Comparison of ENCODE assay signal across 9 mouse cellular contexts in the genomic region with DNA sequence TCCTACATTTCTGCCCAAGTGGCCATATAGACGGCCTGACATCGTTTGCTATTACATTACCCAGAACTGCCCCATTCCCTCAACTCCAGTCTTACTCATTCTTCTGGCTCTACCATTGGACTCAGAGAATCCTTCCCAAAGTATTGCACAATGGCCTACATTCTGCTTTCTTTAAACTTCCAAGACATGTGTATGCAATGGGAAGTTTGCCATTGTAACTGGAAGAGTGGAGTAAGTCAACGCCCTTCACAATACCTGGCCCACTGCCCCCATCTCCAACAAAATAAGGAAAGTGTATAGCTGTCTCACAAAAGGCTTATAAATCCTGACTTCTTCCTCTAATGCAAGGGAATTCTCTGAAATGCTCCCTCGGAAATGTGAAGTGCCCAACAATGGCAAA.
A peak's percentile ranks its signal among the peaks of the same experiment; 100 is the strongest.
DNase-seq lines count a peak whose midpoint lies in the region.
"Had no signal": no experiment of that assay in that cellular context is flagged by ENCODE, and none has a peak within 500 bp of the region (broad histone marks: within the 10 kb centered on the region; RNA-seq: fewer than 3 reads in every experiment).

No protein-coding gene starts in this region.

- DNase-seq in kidney, postnatal 10 days: peak; percentile 36
- DNase-seq in kidney, adult 8-10 months: no peak
- DNase-seq in NIH3T3 (ENCODE audit: low read depth): peak; percentile 92
- DNase-seq in fat pad, adult 2 months (ENCODE audit: extremely low read depth, low read depth, low spot score): peak; percentile 13
- DNase-seq in lung, postnatal 36 days: peak; percentile 66
- no peak for DNase-seq in yolk sac, embryonic 10.5 days (ENCODE audit: low spot score)
- no peak for DNase-seq in cerebellum, adult 8-10 months
- DNase-seq: cerebellum, adult 18-20 months; right cerebral cortex, postnatal 4 days had no signal

Comparison
In these comparisons a context has a peak if more than half of its experiments do, and no peak if none do; other contexts are left out.
1. DNase-seq: peak in kidney, postnatal 10 days (single experiment), NIH3T3 (single experiment), fat pad, adult 2 months (single experiment) and lung, postnatal 36 days (single experiment); none in kidney, adult 8-10 months (0 of 2), yolk sac, embryonic 10.5 days (single experiment) and cerebellum, adult 8-10 months (single experiment).